Mouse (Mus musculus) embryonic facial prominence, embryonic 10.5 days (tissue): ENCODE results near the gene Zpr1. TPM values are rescaled to one million over a fixed set of nuclear protein-coding genes. Genes with fewer than 3 reads are reported as not detected.

Experiments used
- polyA plus RNA-seq: library from polyadenylated mRNA; unstranded; fragments of >200 nt; fragmentation: Nextera tagmentation; extraction: Ambion mirVana; gene quantifications from 2 replicates; pipeline ENCODE4 v1.2.1, GENCODE M21; 2016

Zpr1 gene
- polyA plus RNA-seq, 1 experiment from 2014 or later = 70.8 TPM

Other genes with a start within 250 kb of the Zpr1 start
- 1.4 TPM in 2 replicates for gene Apoa1, start 44.5 kb upstream of the Zpr1 start, polyA plus RNA-seq
- gene Apoc3, start 37.4 kb upstream of the Zpr1 start, polyA plus RNA-seq = not detected in 2 replicates
- gene Apoa4, start 32.4 kb upstream of the Zpr1 start, polyA plus RNA-seq = not detected in 2 replicates
- not detected in 2 replicates for gene Apoa5, start 4.4 kb upstream of the Zpr1 start, polyA plus RNA-seq
- gene Bud13, start 9.9 kb downstream of the Zpr1 start, polyA plus RNA-seq = 34.3 and 34.7 TPM in 2 replicates
- not detected in 2 replicates for gene 4931429L15Rik, start 46.9 kb downstream of the Zpr1 start, polyA plus RNA-seq